Mouse (Mus musculus) CH12.LX (cell line): ENCODE measurements around the gene Chst13. TPM values are rescaled to one million over a fixed set of nuclear protein-coding genes. Genes with fewer than 3 reads are reported as not detected.

ENCODE experiments used
- DNase-seq: peaks from one replicate; pipeline ENCODE4 v3.0.0-alpha.2; 2013; ENCODE audit errors: extremely low read depth
- H3K27ac ChIP-seq: 2 replicates; pipeline ENCODE4 v1.5.1; 2012; ENCODE audit warnings: low read depth, mild to moderate bottlenecking, control low read depth, moderate library complexity; ENCODE audit not compliant: insufficient read depth
- H3K27me3 ChIP-seq: replicated peaks from 2 replicates; pipeline ENCODE3; 2012; ENCODE audit warnings: inconsistent platforms
- H3K36me3 ChIP-seq, 2 experiments: replicated peaks in 1 of 2; 2 replicates each; pipeline versions ENCODE3 to v1.6.1; 2012; ENCODE audit warnings: inconsistent platforms in 1 of 2, low read length in 1 of 2, mild to moderate bottlenecking in 1 of 2, mixed read lengths in 1 of 2, moderate library complexity in 1 of 2; ENCODE audit not compliant: control insufficient read depth in 1 of 2, insufficient read depth in 1 of 2
- H3K4me1 ChIP-seq, 2 experiments: 2 replicates each; pipeline ENCODE4 v1.6.1; 2012; ENCODE audit warnings: inconsistent platforms in 1 of 2, moderate library complexity in 1 of 2; ENCODE audit not compliant: insufficient read depth in 2 of 2, control insufficient read depth in 1 of 2
- H3K4me2 ChIP-seq: 2 replicates; pipeline ENCODE4 v1.6.1; 2012; ENCODE audit warnings: low read depth, mild to moderate bottlenecking, control low read depth; ENCODE audit not compliant: poor library complexity, insufficient read depth, severe bottlenecking
- H3K4me3 ChIP-seq, 3 experiments: fragments of 150-350 bp in 1 of 3; sonication (generic) in 1 of 3; replicated peaks in 1 of 3; 2 replicates each; pipeline versions ENCODE3 to v1.5.1; 2011 to 2012; ENCODE audit warnings: low read depth in 2 of 3, low read length in 2 of 3, mild to moderate bottlenecking in 2 of 3, moderate library complexity in 2 of 3, control low read depth in 1 of 3, improper control_type of control experiment in 1 of 3, inconsistent platforms in 1 of 3, mixed read lengths in 1 of 3; ENCODE audit not compliant: poor library complexity in 1 of 3
- H3K79me2 ChIP-seq: replicated peaks from 2 replicates; pipeline ENCODE4 v1.6.1; 2012; ENCODE audit warnings: mild to moderate bottlenecking, moderate library complexity; ENCODE audit not compliant: control insufficient read depth, poor library complexity, insufficient read depth, severe bottlenecking; ENCODE audit errors: extremely low read depth
- H3K9ac ChIP-seq: 2 replicates; pipeline ENCODE4 v1.6.1; 2012; ENCODE audit warnings: low read depth, mild to moderate bottlenecking, control low read depth, moderate library complexity; ENCODE audit not compliant: insufficient read depth
- H3K9me3 ChIP-seq: replicated peaks from 2 replicates; pipeline ENCODE3; 2012; ENCODE audit warnings: low read length, inconsistent platforms, mixed read lengths
- BHLHE40 ChIP-seq: IDR thresholded peaks from 2 replicates; pipeline ENCODE4 v1.6.1; 2011; ENCODE audit warnings: mild to moderate bottlenecking, low read depth, low read length, improper control_type of control experiment
- CHD1 ChIP-seq: IDR thresholded peaks from 2 replicates; pipeline ENCODE4 v1.6.1; 2012; ENCODE audit warnings: low read depth, low read length, improper control_type of control experiment, inconsistent platforms
- CHD2 ChIP-seq: IDR thresholded peaks from 2 replicates; pipeline ENCODE4 v1.6.1; 2011; ENCODE audit warnings: low read length, improper control_type of control experiment
- CTCF ChIP-seq, 2 experiments: IDR thresholded peaks in 1 of 2; conservative IDR thresholded peaks in 1 of 2; 2 replicates each; pipeline ENCODE4 v1.5.1; 2011 to 2012; ENCODE audit warnings: low read depth in 2 of 2, low read length in 2 of 2, improper control_type of control experiment in 1 of 2, inconsistent platforms in 1 of 2, mild to moderate bottlenecking in 1 of 2, moderate library complexity in 1 of 2
- E2F4 ChIP-seq: IDR thresholded peaks from 2 replicates; pipeline ENCODE4 v1.6.1; 2011; ENCODE audit warnings: low read depth, low read length, improper control_type of control experiment; ENCODE audit not compliant: insufficient replicate concordance
- ELF1 ChIP-seq: IDR thresholded peaks from 2 replicates; pipeline ENCODE4 v1.6.1; 2014; ENCODE audit warnings: low read depth, mild to moderate bottlenecking, inconsistent platforms, low read length, improper control_type of control experiment
- EP300 ChIP-seq: IDR thresholded peaks from 2 replicates; pipeline ENCODE4 v1.6.1; 2011; ENCODE audit warnings: low read length, improper control_type of control experiment
- ETS1 ChIP-seq: conservative IDR thresholded peaks from 2 replicates; pipeline ENCODE4 v1.6.1; 2012; ENCODE audit warnings: low read depth, mild to moderate bottlenecking, inconsistent platforms, low read length, improper control_type of control experiment, moderate library complexity
- GABPA ChIP-seq: IDR thresholded peaks from 2 replicates; pipeline ENCODE4 v1.6.1; 2012; ENCODE audit warnings: low read depth, low read length, improper control_type of control experiment, inconsistent platforms; ENCODE audit not compliant: insufficient replicate concordance
- HCFC1 ChIP-seq: IDR thresholded peaks from 2 replicates; pipeline ENCODE4 v1.6.1; 2012; ENCODE audit warnings: low read depth, mild to moderate bottlenecking, inconsistent platforms, low read length, improper control_type of control experiment
- IRF4 ChIP-seq: IDR thresholded peaks from 2 replicates; pipeline ENCODE4 v1.6.1; 2014; ENCODE audit warnings: low read depth, mild to moderate bottlenecking, inconsistent platforms, low read length, improper control_type of control experiment
- JUND ChIP-seq: conservative IDR thresholded peaks from 2 replicates; pipeline ENCODE4 v1.6.1; 2011; ENCODE audit warnings: low read depth, low read length, improper control_type of control experiment
- KAT2A ChIP-seq: IDR thresholded peaks from 2 replicates; pipeline ENCODE4 v1.6.1; 2012; ENCODE audit warnings: low read length, improper control_type of control experiment, inconsistent platforms; ENCODE audit not compliant: insufficient replicate concordance
- MAFK ChIP-seq: IDR thresholded peaks from 2 replicates; pipeline ENCODE4 v1.6.1; 2011; ENCODE audit warnings: low read length, improper control_type of control experiment; ENCODE audit not compliant: insufficient replicate concordance
- MAX ChIP-seq: IDR thresholded peaks from 2 replicates; pipeline ENCODE4 v1.6.1; 2011; ENCODE audit warnings: low read length, improper control_type of control experiment
- MXI1 ChIP-seq: IDR thresholded peaks from 2 replicates; pipeline ENCODE4 v1.6.1; 2011; ENCODE audit warnings: mild to moderate bottlenecking, low read depth, low read length, improper control_type of control experiment
- NRF1 ChIP-seq: IDR thresholded peaks from 2 replicates; pipeline ENCODE4 v1.6.1; 2014; ENCODE audit warnings: low read depth, mild to moderate bottlenecking, inconsistent platforms, low read length, improper control_type of control experiment, moderate library complexity
- PAX5 ChIP-seq: IDR thresholded peaks from 2 replicates; pipeline ENCODE4 v1.6.1; 2012; ENCODE audit warnings: low read length, inconsistent platforms, mixed read lengths
- POLR2AphosphoS2 ChIP-seq: IDR thresholded peaks from 2 replicates; pipeline ENCODE4 v1.6.1; 2011; ENCODE audit warnings: low read depth, low read length, improper control_type of control experiment
- RAD21 ChIP-seq: IDR thresholded peaks from 2 replicates; pipeline ENCODE4 v1.6.1; 2011; ENCODE audit warnings: low read depth, mild to moderate bottlenecking, low read length, improper control_type of control experiment, moderate library complexity
- RCOR1 ChIP-seq: conservative IDR thresholded peaks from 2 replicates; pipeline ENCODE4 v1.6.1; 2012; ENCODE audit warnings: low read depth, mild to moderate bottlenecking, inconsistent platforms, low read length, improper control_type of control experiment
- SIN3A ChIP-seq: IDR thresholded peaks from 2 replicates; pipeline ENCODE4 v1.6.1; 2012; ENCODE audit warnings: low read length, improper control_type of control experiment, inconsistent platforms
- SMC3 ChIP-seq: IDR thresholded peaks from 2 replicates; pipeline ENCODE4 v1.6.1; 2011; ENCODE audit warnings: low read depth, low read length, improper control_type of control experiment
- TBP ChIP-seq: conservative IDR thresholded peaks from 2 replicates; pipeline ENCODE4 v1.6.1; 2011; ENCODE audit warnings: low read depth, low read length, improper control_type of control experiment
- USF2 ChIP-seq: conservative IDR thresholded peaks from 2 replicates; pipeline ENCODE4 v1.6.1; 2011; ENCODE audit warnings: low read depth, low read length, improper control_type of control experiment
- ZC3H11A ChIP-seq: IDR thresholded peaks from 2 replicates; pipeline ENCODE4 v1.6.1; 2012; ENCODE audit warnings: low read depth, mild to moderate bottlenecking, inconsistent platforms, low read length, improper control_type of control experiment
- ZNF384 ChIP-seq: IDR thresholded peaks from 2 replicates; pipeline ENCODE4 v1.6.1; 2012; ENCODE audit warnings: low read depth, low read length, improper control_type of control experiment, inconsistent platforms
- dilution Hi-C: fragments of 300-500 bp; cut with MboI; formaldehyde crosslinking; loops from 2 replicates; pipeline ENCODE4 v1.14.3; 2020; ENCODE audit warnings: low sequenced_read_pairs; ENCODE audit not compliant: extremely low pct_unique_long_range_greater_than_20kb, extremely low pct_ligation_motif_present
- in situ Hi-C: fragments of 300-500 bp; cut with MboI; formaldehyde crosslinking; loops from 3 replicates; pipeline ENCODE4 v1.14.3; 2019; ENCODE audit warnings: low sequenced_read_pairs, low pct_ligation_motif_present, low pct_unique_long_range_greater_than_20kb, mixed read lengths
- polyA plus RNA-seq: library from polyadenylated mRNA; unstranded; fragments of >175 nt; gene quantifications from 2 replicates; pipeline ENCODE4 v1.2.1, GENCODE M21; 2012; ENCODE audit warnings: low read depth; ENCODE audit not compliant: insufficient read length
- total RNA-seq, 2 experiments: library from RNA; depleted of rRNA; stranded (reverse); fragments of 300-350 nt in 1 of 2; fragments of >200 nt in 1 of 2; gene quantifications; 2 replicates each; pipeline ENCODE4 v1.2.3; 2012 to 2014

Gene Chst13
- total and polyA plus RNA-seq, 3 experiments = 0.13 TPM; not detected in 2

DNA sequence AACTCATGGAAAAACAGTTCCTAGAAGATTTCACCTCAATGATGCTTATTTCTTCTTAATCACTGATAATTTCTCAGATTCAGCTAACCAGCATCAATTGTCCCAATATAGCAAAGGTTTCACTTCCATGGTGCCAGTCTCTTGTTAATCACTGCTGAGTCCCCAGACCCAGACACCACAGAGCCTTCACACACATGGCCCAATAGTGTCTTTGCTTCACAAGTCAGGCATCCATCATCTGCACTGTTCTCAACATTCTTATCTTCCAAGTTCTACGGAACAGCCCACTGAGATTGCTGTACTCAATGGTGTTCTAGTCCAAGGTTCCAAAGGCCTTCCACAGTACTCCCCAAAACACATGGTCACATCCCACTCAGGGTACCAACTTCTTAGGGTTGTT is 24.1 kb downstream of the Chst13 start, which contains the start of gene BC048671:
Gene BC048671 (plus strand): TSS at position 301 of the 400 bp plus-strand sequence.
- in situ Hi-C loops (no loop called here), dilution Hi-C loops (no loop called here)
- no peak within 1 kb of the TSS for H3K4me3 ChIP-seq
- TF ChIP-seq POLR2AphosphoS2 (no peak), CHD2 (no peak), ELF1 (no peak), ZC3H11A (no peak), MAX (no peak), SIN3A (no peak), JUND (no peak), RAD21 (no peak), MAFK (no peak)
- no peak for DNase-seq
- H3K9ac ChIP-seq = no peak within 1 kb of the TSS
- no peaks in the 10 kb centered on the region for H3K36me3 ChIP-seq
- H3K27me3 ChIP-seq = peaks cover 79% of the 10 kb centered on the region
- no peaks in the 10 kb centered on the region for H3K79me2 ChIP-seq
- no peak within 1 kb of the TSS for H3K27ac ChIP-seq
- H3K4me1 ChIP-seq = no peaks in the 10 kb centered on the region
- H3K4me2 ChIP-seq = no peak within 1 kb of the TSS
- peaks cover 2% of the 10 kb centered on the region for H3K9me3 ChIP-seq

DNA sequence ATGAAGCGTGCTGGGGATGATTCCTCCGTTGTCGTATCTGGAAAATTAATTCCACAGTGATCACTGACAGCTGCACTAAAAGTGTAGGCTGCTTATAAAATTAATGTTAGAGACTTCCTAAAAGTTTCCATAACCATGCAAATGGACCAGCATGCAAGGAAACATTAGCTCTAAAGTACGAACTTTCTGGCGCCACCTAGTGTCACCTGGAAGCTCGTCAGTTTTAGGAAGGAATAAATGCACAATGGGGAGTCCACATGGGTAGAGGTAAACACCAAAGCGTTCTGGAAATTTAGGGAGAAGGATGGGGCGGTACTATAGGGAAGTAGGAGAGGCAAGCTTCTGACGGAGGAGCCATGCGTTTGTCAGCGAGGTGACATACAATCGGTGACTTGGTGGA is 36.7 kb downstream of the Chst13 start:
- Histone ChIP-seq H3K79me2 (no peaks in the 10 kb centered on the region), H3K4me3 (no peak overlapping the region), H3K9ac (no peak overlapping the region), H3K4me1 (no peaks in the 10 kb centered on the region), H3K9me3 (no peaks in the 10 kb centered on the region), H3K27me3 (peaks cover 8% of the 10 kb centered on the region), H3K4me2 (no peak overlapping the region), H3K27ac (no peak overlapping the region), H3K36me3 (no peaks in the 10 kb centered on the region)
- dilution Hi-C loops (no loop called here), in situ Hi-C loops (no loop called here)
- DNase-seq = peak; percentile 27
- TF ChIP-seq GABPA (no peak), CTCF (conservative IDR thresholded peaks at IDR 0.05 in 1 of 2, IDR thresholded peaks at IDR 0.05 in 1 of 2; ENCODE audit: low read depth in 2 of 2, low read length in 2 of 2) (peak; percentile 21 to 67; a peak in 2 of 4 replicates), USF2 (no peak), NRF1 (no peak), IRF4 (no peak), KAT2A (no peak), ZC3H11A (no peak), PAX5 (no peak), RAD21 (peak; percentile 38), SIN3A (no peak), RCOR1 (no peak), BHLHE40 (no peak), ETS1 (no peak), TBP (no peak), MAX (no peak), HCFC1 (no peak), MXI1 (no peak), ZNF384 (no peak), CHD1 (no peak), POLR2AphosphoS2 (no peak), JUND (no peak), E2F4 (no peak), CHD2 (no peak), EP300 (no peak), SMC3 (peak; percentile 51)
